Mouse (Mus musculus): ENCODE measurements at regions not wholly inside any gene's neighbourhood (a gene's known extent, or its start where the extent isn't known, plus 50 kb on each side); places are given as distances from the start of the nearest gene placed in this dataset.

- ATAC-seq: no peak
These were observed 2212.9 kb upstream of the Gm7489 start for GRCm38 (mm10) chr15:51671667-51672372.

GRCm38 (mm10) chr15:51673483-51673882 is 2211.2 kb upstream of the Gm7489 start:
- no peak for ATAC-seq

GRCm38 (mm10) chr15:51675291-51675690 is 2209.4 kb upstream of the Gm7489 start:
- no peak for ATAC-seq

GRCm38 (mm10) chr15:51676694-51677093 is 2208.0 kb upstream of the Gm7489 start:
- ATAC-seq: no peak

GRCm38 (mm10) chr15:51677266-51677665 is 2207.4 kb upstream of the Gm7489 start:
- no peak for ATAC-seq

- ATAC-seq: no peak
These were observed 2205.4 kb upstream of the Gm7489 start for GRCm38 (mm10) chr15:51679186-51679902.

GRCm38 (mm10) chr15:51680494-51680893 is 2204.2 kb upstream of the Gm7489 start:
- no peak for ATAC-seq

GRCm38 (mm10) chr15:51681191-51681590 is 2203.5 kb upstream of the Gm7489 start:
- ATAC-seq: no peak

GRCm38 (mm10) chr15:51682331-51682730 is 2202.4 kb upstream of the Gm7489 start:
- ATAC-seq: no peak

GRCm38 (mm10) chr15:51687007-51687540 is 2197.6 kb upstream of the Gm7489 start:
- ATAC-seq: no peak

GRCm38 (mm10) chr15:51689498-51689897 is 2195.2 kb upstream of the Gm7489 start:
- ATAC-seq: no peak

GRCm38 (mm10) chr15:51692671-51693070 is 2192.0 kb upstream of the Gm7489 start:
- no peak for ATAC-seq

GRCm38 (mm10) chr15:51696344-51697016 is 2188.2 kb upstream of the Gm7489 start:
- ATAC-seq: no peak

GRCm38 (mm10) chr15:51704198-51704597 is 2180.5 kb upstream of the Gm7489 start:
- ATAC-seq: no peak

GRCm38 (mm10) chr15:51709871-51710655 is 2174.6 kb upstream of the Gm7489 start:
- ATAC-seq: no peak

GRCm38 (mm10) chr15:51720873-51721308 is 2163.8 kb upstream of the Gm7489 start:
- ATAC-seq: no peak

GRCm38 (mm10) chr15:51721363-51721762 is 2163.3 kb upstream of the Gm7489 start:
- no peak for ATAC-seq

GRCm38 (mm10) chr15:51724127-51724526 is 2160.6 kb upstream of the Gm7489 start:
- ATAC-seq: no peak

GRCm38 (mm10) chr15:51725457-51725856 is 2159.2 kb upstream of the Gm7489 start:
- ATAC-seq: no peak

GRCm38 (mm10) chr15:51730106-51730505 is 2154.6 kb upstream of the Gm7489 start:
- no peak for ATAC-seq

- ATAC-seq: peak; percentile 68
These were observed 2153.8 kb upstream of the Gm7489 start for GRCm38 (mm10) chr15:51730805-51731412.

- ATAC-seq: no peak
These were observed 2150.5 kb upstream of the Gm7489 start for GRCm38 (mm10) chr15:51734194-51734593.
